Mouse (Mus musculus) embryonic facial prominence, embryonic 11.5 days (tissue): Measurements from ENCODE around the gene Bcl2l10. TPM values are rescaled to one million over a fixed set of nuclear protein-coding genes. Genes with fewer than 3 reads are reported as not detected.
A peak's percentile ranks its signal among the peaks of the same experiment; 100 is the strongest.

Experiments used
- ATAC-seq: fragments of 200-750 bp; cut with Nextera tagmentation; replicated peaks from 2 replicates; pipeline ENCODE4 v1.8.0; 2017; ENCODE audit warnings: low read depth; ENCODE audit not compliant: insufficient number of reproducible peaks, low FRiP score, low TSS enrichment
- DNase-seq: peaks from one replicate; pipeline ENCODE4 v3.0.0-alpha.2; 2015; ENCODE audit warnings: low spot score
- H3K27ac ChIP-seq: fragments of 300-500 bp; sonication (generic); replicated peaks from 2 replicates; pipeline ENCODE4 v1.5.1; 2014; ENCODE audit warnings: mild to moderate bottlenecking, low read depth, low read length, control low read depth
- H3K27me3 ChIP-seq: fragments of 300-500 bp; sonication (generic); 2 replicates; pipeline ENCODE4 v1.6.1; 2014; ENCODE audit warnings: mild to moderate bottlenecking, low read length, moderate library complexity, mixed read lengths; ENCODE audit not compliant: control insufficient read depth, insufficient read depth
- H3K36me3 ChIP-seq: fragments of 300-500 bp; sonication (generic); replicated peaks from 2 replicates; pipeline ENCODE4 v1.6.1; 2014; ENCODE audit warnings: low read depth, mild to moderate bottlenecking, low read length, moderate library complexity, mixed read lengths; ENCODE audit not compliant: control insufficient read depth, insufficient read depth
- H3K4me1 ChIP-seq: fragments of 300-500 bp; sonication (generic); 2 replicates; pipeline ENCODE4 v1.6.1; 2014; ENCODE audit warnings: low read length, mixed read lengths; ENCODE audit not compliant: control insufficient read depth, insufficient read depth
- H3K4me2 ChIP-seq: fragments of 300-500 bp; sonication (generic); 2 replicates; pipeline ENCODE4 v1.6.1; 2014; ENCODE audit warnings: low read depth, mild to moderate bottlenecking, control low read depth, low read length, moderate library complexity
- H3K4me3 ChIP-seq: fragments of 300-500 bp; sonication (generic); 2 replicates; pipeline ENCODE4 v1.5.1; 2014; ENCODE audit warnings: low read depth, low read length, control low read depth
- H3K9ac ChIP-seq: fragments of 300-500 bp; sonication (generic); replicated peaks from 2 replicates; pipeline ENCODE4 v1.6.1; 2014; ENCODE audit warnings: mild to moderate bottlenecking, control low read depth, low read length
- H3K9me3 ChIP-seq: fragments of 300-500 bp; sonication (generic); replicated peaks from 2 replicates; pipeline ENCODE4 v1.6.1; 2016; ENCODE audit warnings: mild to moderate bottlenecking, low read length, inconsistent platforms, mixed read lengths; ENCODE audit not compliant: control insufficient read depth
- WGBS: fragments of 180-500 bp; shearing (Covaris S2); extraction: QIAGEN DNeasy Blood & Tissue Kit; methylation state at CpG from one replicate; pipeline ENCODE4 v1.1.7; 2014; 5-methylcytosine and 5-hydroxymethylcytosine counted together
- polyA plus RNA-seq: library from polyadenylated mRNA; unstranded; fragments of >200 nt; fragmentation: Nextera tagmentation; extraction: Ambion mirVana; gene quantifications from 2 replicates; pipeline ENCODE4 v1.2.1, GENCODE M21; 2014

Bcl2l10 gene
- polyA plus RNA-seq, 1 experiment from 2014 or later = not detected

DNA sequence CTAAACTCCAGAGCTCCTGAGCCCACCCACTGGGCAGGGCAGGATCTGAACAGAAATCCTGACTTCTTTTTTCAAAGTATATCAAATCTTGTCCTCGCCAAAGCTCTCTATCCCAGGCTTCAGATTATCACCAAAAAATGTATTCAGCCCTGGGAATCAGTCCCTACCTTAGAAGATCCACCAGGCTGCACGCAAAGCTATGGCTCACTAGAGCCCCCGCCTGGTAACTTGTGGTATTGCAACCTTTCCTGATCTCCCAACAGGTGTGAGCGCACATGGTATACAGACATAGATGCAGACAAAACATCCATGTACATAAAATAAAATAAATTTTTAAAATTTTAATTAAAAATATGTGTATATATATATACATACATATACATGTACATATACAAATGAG lies 35.5 kb upstream of the Bcl2l10 start:
- Histone ChIP-seq H3K9ac (no peak overlapping the region), H3K27ac (no peak overlapping the region), H3K4me3 (no peak overlapping the region), H3K4me1 (no peaks in the 10 kb centered on the region), H3K4me2 (no peak overlapping the region), H3K9me3 (no peaks in the 10 kb centered on the region), H3K27me3 (no peaks in the 10 kb centered on the region), H3K36me3 (no peaks in the 10 kb centered on the region)
- DNase-seq = peak; percentile 91
- 16% methylated on average over 4 of the region's 4 CpGs for WGBS
- ATAC-seq = no peak

- peak overlapping the region; percentile 58 for H3K4me2 ChIP-seq
- no peaks in the 10 kb centered on the region for H3K36me3 ChIP-seq
- ATAC-seq = no peak
- no peak overlapping the region for H3K27ac ChIP-seq
- H3K4me3 ChIP-seq = peak overlapping the region; percentile 62
- DNase-seq = peak; percentile 45
- WGBS = 37% methylated on average over 11 of the region's 11 CpGs
- peak overlapping the region; percentile 26 for H3K9ac ChIP-seq
- H3K27me3 ChIP-seq = no peaks in the 10 kb centered on the region
- no peaks in the 10 kb centered on the region for H3K4me1 ChIP-seq
- H3K9me3 ChIP-seq = no peaks in the 10 kb centered on the region
These were observed 34.3 kb upstream of the Bcl2l10 start for GRCm38 (mm10) chr9:75313138-75313831.

- Histone ChIP-seq H3K4me2 (peak overlapping the region; percentile 58), H3K9ac (peak overlapping the region; percentile 68), H3K4me1 (no peaks in the 10 kb centered on the region), H3K4me3 (peak overlapping the region; percentile 62), H3K27ac (no peak overlapping the region; the same call in 1 of the 2 replicates), H3K9me3 (no peaks in the 10 kb centered on the region), H3K36me3 (no peaks in the 10 kb centered on the region), H3K27me3 (no peaks in the 10 kb centered on the region)
- DNase-seq = peak; percentile 86
- WGBS = under 1% methylated on average over 45 of the region's 52 CpGs
- ATAC-seq = peak; percentile 81
These were observed 33.6 kb upstream of the Bcl2l10 start for GRCm38 (mm10) chr9:75313832-75314516.

GRCm38 (mm10) chr9:75314517-75315105 lies 32.9 kb upstream of the Bcl2l10 start:
- ATAC-seq = no peak
- DNase-seq = peak; percentile 17
- H3K4me3 ChIP-seq = peak overlapping the region; percentile 62
- H3K27ac ChIP-seq = no peak overlapping the region; the same call in 1 of the 2 replicates
- H3K27me3 ChIP-seq = no peaks in the 10 kb centered on the region
- no peaks in the 10 kb centered on the region for H3K9me3 ChIP-seq
- H3K9ac ChIP-seq = peak overlapping the region; percentile 68
- H3K36me3 ChIP-seq = no peaks in the 10 kb centered on the region
- WGBS = 2% methylated on average over 22 of the region's 22 CpGs
- H3K4me2 ChIP-seq = peak overlapping the region; percentile 58
- no peaks in the 10 kb centered on the region for H3K4me1 ChIP-seq

DNA sequence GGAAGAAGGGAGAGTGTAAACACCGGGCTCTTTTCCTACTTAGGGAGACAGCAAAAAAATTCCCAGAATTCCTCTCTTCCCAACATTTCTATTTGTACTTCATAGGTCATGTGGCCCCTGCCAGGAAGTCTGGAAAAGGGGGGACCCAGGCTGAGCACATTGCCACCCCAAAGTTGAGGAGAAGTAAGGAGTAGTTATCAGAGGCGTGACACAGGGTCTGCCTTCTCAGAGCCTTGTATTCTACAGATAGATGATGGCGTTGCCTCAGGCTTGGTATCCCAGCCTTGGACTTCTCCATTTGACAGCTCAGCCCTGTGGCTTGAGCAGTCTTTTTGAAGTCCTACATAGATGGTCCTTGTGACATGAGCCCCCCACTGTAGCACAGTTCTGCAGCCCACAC lies 32.3 kb upstream of the Bcl2l10 start:
- no peak overlapping the region for H3K27ac ChIP-seq
- H3K4me2 ChIP-seq = no peak overlapping the region; the same call in 1 of the 2 replicates
- 70% methylated on average over 3 of the region's 3 CpGs for WGBS
- no peaks in the 10 kb centered on the region for H3K9me3 ChIP-seq
- H3K27me3 ChIP-seq = no peaks in the 10 kb centered on the region
- ATAC-seq (no peak), DNase-seq (no peak)
- H3K36me3 ChIP-seq = no peaks in the 10 kb centered on the region
- H3K4me1 ChIP-seq = no peaks in the 10 kb centered on the region
- H3K9ac ChIP-seq = no peak overlapping the region
- no peak overlapping the region for H3K4me3 ChIP-seq

DNA sequence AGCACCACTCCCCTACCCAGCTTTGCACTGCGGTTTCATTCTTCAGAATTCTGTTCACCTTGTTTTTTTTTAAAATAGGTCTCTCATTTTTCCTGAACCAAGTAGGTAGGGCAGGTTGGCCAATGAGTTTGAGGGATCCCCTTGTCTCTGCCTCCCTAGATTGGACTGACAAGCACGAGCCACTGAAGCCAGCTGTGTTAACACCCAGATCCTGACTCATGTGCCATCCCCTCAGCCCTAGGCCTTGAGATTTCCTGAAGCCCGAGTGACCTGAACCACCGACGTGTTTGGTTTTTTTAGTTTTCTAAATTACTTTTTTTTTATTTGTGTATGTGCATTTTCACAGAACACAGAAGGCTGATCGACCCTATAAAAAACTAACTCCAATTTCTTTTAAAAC lies 30.8 kb upstream of the Bcl2l10 start:
- DNase-seq (no peak), ATAC-seq (no peak)
- Histone ChIP-seq H3K36me3 (no peaks in the 10 kb centered on the region), H3K9ac (no peak overlapping the region), H3K9me3 (no peaks in the 10 kb centered on the region), H3K4me2 (no peak overlapping the region), H3K4me3 (no peak overlapping the region), H3K27me3 (no peaks in the 10 kb centered on the region), H3K4me1 (no peaks in the 10 kb centered on the region), H3K27ac (no peak overlapping the region)
- WGBS = 86% methylated on average over 6 of the region's 6 CpGs

- Histone ChIP-seq H3K4me1 (no peaks in the 10 kb centered on the region), H3K4me2 (no peak overlapping the region), H3K27me3 (no peaks in the 10 kb centered on the region), H3K4me3 (no peak overlapping the region), H3K9me3 (no peaks in the 10 kb centered on the region), H3K36me3 (no peaks in the 10 kb centered on the region), H3K27ac (no peak overlapping the region), H3K9ac (no peak overlapping the region)
- ATAC-seq (no peak), DNase-seq (no peak)
- 93% methylated on average over 2 of the region's 2 CpGs for WGBS
These were observed 29.4 kb upstream of the Bcl2l10 start for GRCm38 (mm10) chr9:75318196-75318595.

DNA sequence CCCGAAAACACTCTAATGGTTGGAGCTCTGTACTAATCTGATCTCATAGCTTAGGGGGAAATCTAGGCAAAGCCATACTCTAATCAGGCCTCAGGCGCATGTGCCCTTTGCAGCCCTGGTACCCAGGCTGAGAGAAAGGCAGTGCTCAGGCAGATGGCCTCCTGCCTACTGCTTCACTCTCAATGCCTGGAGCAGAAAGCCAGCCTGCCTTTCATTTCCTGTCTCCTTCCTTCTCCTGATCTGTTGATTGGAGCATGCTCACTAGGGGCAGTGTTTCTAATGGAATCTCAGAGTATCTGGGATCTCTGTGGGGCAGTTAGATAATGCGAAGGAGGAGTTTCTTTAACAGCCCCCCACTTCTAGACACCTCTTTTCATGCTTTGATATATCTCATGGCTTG lies 28.2 kb upstream of the Bcl2l10 start:
- Histone ChIP-seq H3K9ac (no peak overlapping the region), H3K4me1 (no peaks in the 10 kb centered on the region), H3K9me3 (no peaks in the 10 kb centered on the region), H3K4me2 (no peak overlapping the region), H3K27me3 (no peaks in the 10 kb centered on the region), H3K36me3 (no peaks in the 10 kb centered on the region), H3K27ac (no peak overlapping the region), H3K4me3 (no peak overlapping the region)
- peak; percentile 40 for DNase-seq
- ATAC-seq = no peak
- WGBS = 68% methylated on average over 3 of the region's 3 CpGs
